Mouse (Mus musculus) olfactory bulb, adult 2 months (tissue): Measurements from ENCODE around the gene Cotl1.

Experiments
- CTCF ChIP-seq: fragments of 200-500 bp; IDR thresholded peaks from 2 replicates; pipeline ENCODE4 v1.5.1; 2012; ENCODE audit warnings: low read depth, mild to moderate bottlenecking, low read length, moderate library complexity; ENCODE audit not compliant: insufficient read depth
- POLR2A ChIP-seq: fragments of 200-500 bp; IDR thresholded peaks from 2 replicates; pipeline ENCODE4 v1.6.1; 2012; ENCODE audit warnings: mild to moderate bottlenecking, low read depth, low read length, moderate library complexity; ENCODE audit not compliant: insufficient read depth

DNA sequence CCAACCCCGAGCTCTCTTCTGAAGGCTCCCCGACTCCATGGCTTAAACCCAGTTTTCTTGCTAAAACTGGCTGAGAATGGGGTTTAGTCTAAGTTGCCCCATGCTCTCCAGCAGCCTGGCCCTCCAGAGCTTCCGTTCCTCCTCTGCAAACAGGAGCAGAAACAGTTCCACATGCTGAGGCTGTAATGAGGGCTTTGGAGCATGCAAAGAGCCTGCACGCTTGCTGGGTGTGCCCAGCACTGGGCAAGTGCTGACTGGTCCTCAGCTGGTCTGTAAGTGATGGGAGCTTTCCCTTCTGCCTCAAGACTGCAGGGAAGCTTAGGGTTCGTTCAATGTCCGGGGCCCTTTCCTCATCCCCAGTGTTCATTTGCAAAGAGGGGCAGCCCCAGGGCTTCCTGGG lies 24.1 kb downstream of the Cotl1 start:
- no peak for TF ChIP-seq CTCF
- TF ChIP-seq POLR2A = no peak
